Mouse (Mus musculus) layer of hippocampus, postnatal 25 days (tissue): ENCODE measurements around the gene Grip2. TPM values are rescaled to one million over a fixed set of nuclear protein-coding genes. Genes with fewer than 3 reads are reported as not detected.

Experiments
- total RNA-seq, 2 experiments: library from RNA; stranded (reverse); gene quantifications; 2 replicates each; pipeline ENCODE4 v1.2.3; 2021

The Grip2 gene
- total RNA-seq, 2 experiments from 2014 or later: 8.0 to 8.7 TPM

Other genes with a start within 250 kb of the Grip2 start
- gene Slc6a6, start 143.2 kb downstream of the Grip2 start, total RNA-seq: 100 to 1,000 TPM; 104 to 168 TPM
- gene Ccdc174, start 50.8 kb upstream of the Grip2 start, total RNA-seq: 10 to 100 TPM; 20.9 to 22.4 TPM
- gene 4930590J08Rik, start 75.6 kb upstream of the Grip2 start, total RNA-seq: 1 to 10 TPM; 1.9 to 2.3 TPM
- gene Fgd5, start 151.6 kb upstream of the Grip2 start, total RNA-seq: 1 to 10 TPM; 5.3 to 5.5 TPM